Mouse (Mus musculus) C2C12 (cell line): ENCODE measurements around the gene Ccdc27.

Experiments
- CEBPB ChIP-seq: IDR thresholded peaks from one replicate; pipeline ENCODE4 v1.6.1; 2011; ENCODE audit warnings: low read depth, mild to moderate bottlenecking, control low read depth, moderate library complexity
- CTCF ChIP-seq: IDR thresholded peaks from one replicate; pipeline ENCODE4 v1.5.1; 2011; ENCODE audit not compliant: control insufficient read depth, insufficient read depth, insufficient read length
- MAX ChIP-seq: IDR thresholded peaks from one replicate; pipeline ENCODE4 v1.6.1; 2011; ENCODE audit warnings: mild to moderate bottlenecking, control low read depth

DNA sequence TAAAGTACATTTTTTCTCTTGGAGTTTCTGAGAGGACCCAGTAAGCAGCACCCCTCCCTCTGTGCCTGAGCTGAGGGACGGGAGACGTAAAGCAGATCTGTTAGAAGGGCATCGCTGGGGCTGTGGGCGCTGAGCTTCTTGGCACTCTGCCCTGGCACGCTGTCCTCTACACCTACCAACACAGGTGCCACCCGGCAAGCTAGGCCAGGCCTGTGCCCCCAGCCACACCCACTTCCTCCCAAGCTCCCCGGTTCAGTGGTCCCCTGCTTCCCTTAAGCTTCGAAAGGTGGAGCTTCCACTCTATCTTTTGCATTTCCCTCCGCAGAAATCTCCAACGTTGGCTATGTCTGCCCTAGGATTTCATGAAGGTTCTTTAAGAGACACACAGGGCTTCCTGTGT, 63.2 kb downstream of the Ccdc27 start:
- TF ChIP-seq CTCF (no peak), MAX (no peak), CEBPB (no peak)
